Mouse (Mus musculus): ENCODE measurements around the gene Cog1. TPM values are rescaled to one million over a fixed set of nuclear protein-coding genes. Genes with fewer than 3 reads are reported as not detected.

Gene Cog1
- polyA plus RNA-seq, 1 experiment from 2014 or later: 33.9 TPM

DNA sequence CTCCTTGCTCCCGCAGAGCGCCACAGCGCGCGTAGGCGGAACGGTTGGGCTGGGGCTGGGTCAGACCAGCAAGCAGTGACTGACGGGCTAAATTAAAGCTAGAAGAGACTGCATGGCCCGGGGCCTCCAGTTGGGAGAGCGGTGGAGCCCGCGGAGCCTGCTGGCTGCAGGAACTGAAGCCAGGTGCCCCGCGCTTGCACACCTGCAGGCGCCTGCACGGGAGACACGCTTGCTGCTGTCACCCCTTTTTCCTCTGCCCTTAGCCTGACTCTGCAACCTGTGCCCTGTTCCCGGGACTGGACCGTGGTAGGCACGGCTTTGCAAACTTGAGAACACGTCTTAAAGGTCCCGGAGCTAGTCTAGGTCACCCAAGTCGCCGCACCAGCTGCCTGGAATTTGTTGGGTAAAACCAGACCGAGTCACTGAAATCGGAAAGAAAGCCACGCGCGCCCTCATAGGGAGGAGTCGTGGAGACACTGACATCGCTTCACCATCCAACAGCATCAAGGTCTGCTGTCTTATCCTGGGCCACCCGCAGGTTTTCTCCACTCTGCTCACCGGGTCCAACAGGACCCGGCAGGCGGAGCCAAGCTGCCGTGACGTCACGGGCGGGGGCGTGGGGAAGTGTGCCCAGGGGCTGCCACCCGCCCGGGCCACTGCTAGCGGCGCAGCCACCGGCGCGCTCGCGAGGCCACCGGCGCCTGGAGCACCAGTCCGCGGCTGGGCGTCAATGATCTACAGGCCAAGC lies 30.1 kb upstream of the Cog1 start, which contains the start of gene Sstr2:
TSS of gene Sstr2 (plus strand) at position 671 of the 748 bp plus-strand sequence.
- H3K9me3 ChIP-seq: no peaks in the 10 kb centered on the region
- H3K4me1 ChIP-seq (replicated peaks): peaks cover 45% of the 10 kb centered on the region
- no peaks in the 10 kb centered on the region for H3K36me3 ChIP-seq
- H3K4me3 ChIP-seq: peak within 1 kb of the TSS; percentile 61
- peak within 1 kb of the TSS; percentile 46 for H3K27ac ChIP-seq (replicated peaks)
- H3K4me2 ChIP-seq: peak within 1 kb of the TSS; percentile 98
- ATAC-seq (ENCODE audit: low read depth): peak; percentile 78
- under 1% methylated on average over 54 of the region's 54 CpGs for WGBS
- H3K9ac ChIP-seq: peak within 1 kb of the TSS; percentile 80
- peaks cover 25% of the 10 kb centered on the region for H3K27me3 ChIP-seq

DNA sequence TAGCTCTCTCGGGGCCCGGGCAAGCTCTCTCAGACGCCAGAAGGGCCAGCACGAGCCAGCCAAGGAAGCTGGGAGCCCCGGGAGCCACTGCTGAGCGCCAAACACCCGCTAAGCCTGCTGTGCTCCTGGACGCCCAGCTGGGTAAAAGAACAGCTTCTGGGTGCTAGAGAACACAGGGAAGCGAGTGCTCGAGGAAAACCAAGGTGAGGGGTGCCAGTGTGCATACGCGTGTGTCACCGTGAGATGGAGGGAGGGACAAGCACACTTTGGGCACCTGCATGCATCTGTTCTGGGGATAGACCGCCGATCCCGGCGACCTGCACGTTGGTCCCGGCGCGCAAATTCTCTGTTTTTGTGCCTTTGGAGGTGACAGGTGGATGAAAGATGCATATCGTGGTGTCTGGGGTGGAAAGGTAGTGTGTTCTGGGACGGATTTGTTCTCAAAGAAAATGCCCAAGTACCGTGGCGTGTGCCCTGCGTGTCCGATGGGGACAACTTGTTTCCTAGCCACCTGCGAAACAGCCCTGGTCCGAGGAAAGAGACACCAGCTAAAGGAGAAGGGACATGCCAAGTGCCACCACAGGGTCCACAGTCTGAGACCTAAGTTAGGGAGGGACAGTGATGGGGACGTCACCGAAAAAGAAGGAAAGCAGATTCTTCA lies 29.4 kb upstream of the Cog1 start:
- H3K27me3 ChIP-seq: peaks cover 25% of the 10 kb centered on the region
- WGBS: 2% methylated on average over 31 of the region's 31 CpGs
- H3K4me2 ChIP-seq: peak overlapping the region; percentile 98
- peak; percentile 28 for ATAC-seq (ENCODE audit: low read depth)
- H3K4me3 ChIP-seq: peak overlapping the region; percentile 61
- H3K9ac ChIP-seq: peak overlapping the region; percentile 80
- no peaks in the 10 kb centered on the region for H3K9me3 ChIP-seq
- H3K27ac ChIP-seq (replicated peaks): peak overlapping the region; percentile 46
- H3K36me3 ChIP-seq: peaks cover 7% of the 10 kb centered on the region; the same call in 1 of the 2 replicates
- H3K4me1 ChIP-seq (replicated peaks): peaks cover 45% of the 10 kb centered on the region

GRCm38 (mm10) chr11:113621001-113621400 lies 28.0 kb upstream of the Cog1 start:
- H3K4me3 ChIP-seq: peak overlapping the region; percentile 61
- peaks cover 16% of the 10 kb centered on the region for H3K36me3 ChIP-seq
- H3K9me3 ChIP-seq: no peaks in the 10 kb centered on the region
- no peak overlapping the region for H3K9ac ChIP-seq
- no peak for ATAC-seq (ENCODE audit: low read depth)
- H3K27ac ChIP-seq (replicated peaks): no peak overlapping the region
- peaks cover 45% of the 10 kb centered on the region for H3K4me1 ChIP-seq (replicated peaks)
- peak overlapping the region; percentile 98 for H3K4me2 ChIP-seq
- H3K27me3 ChIP-seq: peaks cover 25% of the 10 kb centered on the region
- 65% methylated on average over 2 of the region's 2 CpGs for WGBS

GRCm38 (mm10) chr11:113622028-113622427 lies 26.9 kb upstream of the Cog1 start:
- peak overlapping the region; percentile 11; the same call in 1 of the 2 replicates for H3K4me2 ChIP-seq
- no peak overlapping the region for H3K4me3 ChIP-seq
- no peak overlapping the region for H3K9ac ChIP-seq
- no peaks in the 10 kb centered on the region for H3K9me3 ChIP-seq
- ATAC-seq (ENCODE audit: low read depth): no peak
- 82% methylated on average over 4 of the region's 4 CpGs for WGBS
- peaks cover 25% of the 10 kb centered on the region for H3K27me3 ChIP-seq
- peaks cover 45% of the 10 kb centered on the region for H3K4me1 ChIP-seq (replicated peaks)
- peaks cover 16% of the 10 kb centered on the region for H3K36me3 ChIP-seq
- no peak overlapping the region for H3K27ac ChIP-seq (replicated peaks)

GRCm38 (mm10) chr11:113625437-113625836 lies 23.5 kb upstream of the Cog1 start:
- Histone ChIP-seq H3K4me3 (no peak overlapping the region), H3K27me3 (peaks cover 12% of the 10 kb centered on the region), H3K4me2 (no peak overlapping the region), H3K27ac (replicated peaks) (no peak overlapping the region), H3K36me3 (peaks cover 16% of the 10 kb centered on the region), H3K9me3 (no peaks in the 10 kb centered on the region), H3K4me1 (replicated peaks) (peaks cover 13% of the 10 kb centered on the region), H3K9ac (no peak overlapping the region)
- no peak for ATAC-seq (ENCODE audit: low read depth)
- WGBS: 92% methylated on average over 18 of the region's 18 CpGs

DNA sequence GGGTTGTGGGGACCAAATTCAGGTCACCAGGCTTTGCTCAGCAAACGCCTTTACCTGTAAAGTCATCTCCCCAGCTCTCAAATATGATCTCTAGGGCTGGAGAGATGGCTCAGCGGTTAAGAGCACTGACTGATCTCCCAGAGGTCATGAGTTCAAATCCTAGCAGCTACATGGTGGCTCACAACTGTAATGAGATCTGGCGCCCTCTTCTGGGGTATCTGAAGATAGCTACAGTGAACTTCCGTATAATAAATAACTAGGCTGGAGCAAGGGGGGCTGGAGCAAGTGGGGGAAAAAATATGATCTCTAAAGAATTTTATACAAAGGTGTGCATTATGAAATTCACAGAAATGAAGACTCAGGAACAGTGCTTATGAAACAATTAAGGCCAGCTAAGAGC lies 21.2 kb upstream of the Cog1 start:
- no peak for ATAC-seq (ENCODE audit: low read depth)
- WGBS: 56% methylated on average over 4 of the region's 4 CpGs
- Histone ChIP-seq H3K27me3 (no peaks in the 10 kb centered on the region), H3K36me3 (peaks cover 16% of the 10 kb centered on the region), H3K9ac (no peak overlapping the region), H3K4me3 (no peak overlapping the region), H3K4me2 (no peak overlapping the region), H3K9me3 (no peaks in the 10 kb centered on the region), H3K27ac (replicated peaks) (no peak overlapping the region), H3K4me1 (replicated peaks) (no peaks in the 10 kb centered on the region)

DNA sequence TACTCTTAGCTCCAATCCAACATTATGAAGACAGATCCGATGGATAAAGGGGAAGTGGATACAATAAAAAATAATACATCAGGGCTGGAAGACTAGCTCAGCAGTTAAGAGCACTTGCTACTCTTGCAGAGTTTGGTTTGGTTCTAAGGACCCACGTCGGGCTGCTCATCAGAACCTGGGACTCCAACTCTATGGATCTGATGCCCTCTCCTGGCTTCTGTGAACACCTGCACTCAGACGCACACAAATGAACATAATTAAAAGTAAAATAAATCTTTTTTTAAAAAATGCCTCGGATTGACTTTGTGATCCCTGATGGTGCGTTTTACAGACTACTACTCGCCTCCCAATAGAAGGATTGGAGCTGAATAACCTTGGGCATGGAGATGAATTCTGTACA lies 18.3 kb upstream of the Cog1 start:
- Histone ChIP-seq H3K9ac (no peak overlapping the region), H3K4me2 (no peak overlapping the region), H3K36me3 (no peaks in the 10 kb centered on the region), H3K4me1 (replicated peaks) (no peaks in the 10 kb centered on the region; the same call in 1 of the 2 replicates), H3K4me3 (no peak overlapping the region), H3K27ac (replicated peaks) (no peak overlapping the region), H3K9me3 (no peaks in the 10 kb centered on the region), H3K27me3 (no peaks in the 10 kb centered on the region)
- 62% methylated on average over 7 of the region's 7 CpGs for WGBS
- no peak for ATAC-seq (ENCODE audit: low read depth)

- WGBS: 83% methylated on average over 8 of the region's 8 CpGs
- ATAC-seq (ENCODE audit: low read depth): no peak
Measured at GRCm38 (mm10) chr11:113631302-113631701, 17.7 kb upstream of the Cog1 start.

GRCm38 (mm10) chr11:113631862-113632261 lies 17.1 kb upstream of the Cog1 start:
- ATAC-seq (ENCODE audit: low read depth): no peak
- no peak overlapping the region for H3K9ac ChIP-seq
- no peaks in the 10 kb centered on the region for H3K27me3 ChIP-seq
- H3K36me3 ChIP-seq: no peaks in the 10 kb centered on the region
- no peaks in the 10 kb centered on the region for H3K9me3 ChIP-seq
- WGBS: 60% methylated on average over 8 of the region's 8 CpGs
- H3K27ac ChIP-seq (replicated peaks): no peak overlapping the region
- H3K4me3 ChIP-seq: no peak overlapping the region
- no peaks in the 10 kb centered on the region; the same call in 1 of the 2 replicates for H3K4me1 ChIP-seq (replicated peaks)
- H3K4me2 ChIP-seq: no peak overlapping the region

More at GRCm38 (mm10) chr11:113631302-113631701, 17.7 kb upstream of the Cog1 start:
- no peak overlapping the region for H3K9ac ChIP-seq
- H3K4me2 ChIP-seq: no peak overlapping the region
- H3K9me3 ChIP-seq: no peaks in the 10 kb centered on the region
- no peaks in the 10 kb centered on the region for H3K36me3 ChIP-seq
- no peak overlapping the region for H3K27ac ChIP-seq (replicated peaks)
- no peaks in the 10 kb centered on the region for H3K27me3 ChIP-seq
- no peaks in the 10 kb centered on the region; the same call in 1 of the 2 replicates for H3K4me1 ChIP-seq (replicated peaks)
- no peak overlapping the region for H3K4me3 ChIP-seq

- WGBS: 77% methylated on average over 7 of the region's 7 CpGs
- no peaks in the 10 kb centered on the region for H3K27me3 ChIP-seq
- no peak overlapping the region for H3K4me2 ChIP-seq
- no peaks in the 10 kb centered on the region; the same call in 1 of the 2 replicates for H3K4me1 ChIP-seq (replicated peaks)
- ATAC-seq (ENCODE audit: low read depth): no peak
- H3K9me3 ChIP-seq: no peaks in the 10 kb centered on the region
- H3K36me3 ChIP-seq: no peaks in the 10 kb centered on the region
- H3K9ac ChIP-seq: no peak overlapping the region
- H3K4me3 ChIP-seq: no peak overlapping the region
- H3K27ac ChIP-seq (replicated peaks): no peak overlapping the region
Measured at GRCm38 (mm10) chr11:113632303-113632702, 16.7 kb upstream of the Cog1 start.

- Histone ChIP-seq H3K4me3 (no peak overlapping the region), H3K27me3 (no peaks in the 10 kb centered on the region), H3K4me2 (no peak overlapping the region), H3K9ac (no peak overlapping the region), H3K36me3 (no peaks in the 10 kb centered on the region), H3K9me3 (no peaks in the 10 kb centered on the region), H3K27ac (replicated peaks) (no peak overlapping the region), H3K4me1 (replicated peaks) (no peaks in the 10 kb centered on the region; the same call in 1 of the 2 replicates)
- WGBS: 87% methylated on average over 5 of the region's 5 CpGs
- no peak for ATAC-seq (ENCODE audit: low read depth)
Measured at GRCm38 (mm10) chr11:113633398-113633797, 15.6 kb upstream of the Cog1 start.

- Histone ChIP-seq H3K9me3 (no peaks in the 10 kb centered on the region), H3K4me3 (no peak overlapping the region), H3K4me1 (replicated peaks) (no peaks in the 10 kb centered on the region; the same call in 1 of the 2 replicates), H3K27me3 (no peaks in the 10 kb centered on the region), H3K4me2 (no peak overlapping the region), H3K9ac (no peak overlapping the region), H3K36me3 (no peaks in the 10 kb centered on the region), H3K27ac (replicated peaks) (no peak overlapping the region)
- ATAC-seq (ENCODE audit: low read depth): no peak; the same call in 1 of the 2 replicates
- 59% methylated on average over 10 of the region's 10 CpGs for WGBS
Measured at GRCm38 (mm10) chr11:113634699-113635121, 14.3 kb upstream of the Cog1 start.

Data from neural tube, embryonic 13.5 days (tissue).